Mouse (Mus musculus): ENCODE results near the gene Mllt3. TPM values are rescaled to one million over a fixed set of nuclear protein-coding genes. Genes with fewer than 3 reads are reported as not detected.
"Not testable (repeated sequence)": the region's sequence is repeated elsewhere in the genome, so short reads cannot be mapped to it uniquely, and the experiment has no call there.

The Mllt3 gene
- polyA plus RNA-seq, 1 experiment from 2014 or later, result 34.8 TPM

DNA sequence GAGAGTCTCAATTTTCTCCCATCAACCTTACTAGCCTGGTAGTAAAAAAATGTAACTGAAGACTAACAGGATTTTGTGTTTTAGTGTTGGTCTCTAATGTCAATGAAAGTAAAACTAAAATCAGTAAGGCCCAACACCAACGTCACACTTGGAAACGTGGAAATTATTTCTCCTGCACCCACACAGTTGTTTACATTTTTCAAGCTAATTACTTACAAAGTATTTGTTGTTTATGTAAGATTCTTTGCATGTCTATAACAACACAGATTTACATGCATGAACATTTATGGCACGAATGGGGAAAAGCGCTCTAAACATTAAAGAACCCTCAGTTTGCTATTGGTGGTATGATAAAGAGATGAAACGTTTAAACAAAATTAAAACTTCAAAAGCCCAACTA is 49.1 kb downstream of the Mllt3 start:
- H3K36me3 ChIP-seq (replicated peaks; ENCODE audit: insufficient read depth, low read length), result no peaks in the 10 kb centered on the region
- H3K9ac ChIP-seq (replicated peaks), result no peak overlapping the region
- WGBS (ENCODE audit: insufficient replicate concordance), result 72% methylated on average over 5 of the region's 5 CpGs
- no peaks in the 10 kb centered on the region for H3K4me1 ChIP-seq (ENCODE audit: insufficient read depth)
- H3K27me3 ChIP-seq (ENCODE audit: insufficient read depth, low read length), result no peaks in the 10 kb centered on the region
- H3K4me2 ChIP-seq (ENCODE audit: low read depth, low read length), result no peak overlapping the region
- TF ChIP-seq EP300 (IDR thresholded peaks at IDR 0.05; ENCODE audit: low read depth), result no peak
- no peak for TF ChIP-seq CTCF (IDR thresholded peaks at IDR 0.05; ENCODE audit: low read depth)
- H3K4me3 ChIP-seq (ENCODE audit: low read depth, low read length), result no peak overlapping the region
- DNase-seq (no peak), ATAC-seq (no peak)
- no peaks in the 10 kb centered on the region for H3K9me3 ChIP-seq (ENCODE audit: low read length)
- no peak overlapping the region for H3K27ac ChIP-seq (ENCODE audit: low read depth)

- DNase-seq (no peak), ATAC-seq (no peak)
- H3K4me2 ChIP-seq (ENCODE audit: low read depth, low read length), result no peak overlapping the region
- no peak for TF ChIP-seq EP300 (IDR thresholded peaks at IDR 0.05; ENCODE audit: low read depth)
- TF ChIP-seq CTCF (IDR thresholded peaks at IDR 0.05; ENCODE audit: low read depth), result no peak
- H3K27me3 ChIP-seq (ENCODE audit: insufficient read depth, low read length), result no peaks in the 10 kb centered on the region
- H3K4me1 ChIP-seq (ENCODE audit: insufficient read depth), result no peaks in the 10 kb centered on the region
- no peak overlapping the region for H3K9ac ChIP-seq (replicated peaks)
- H3K27ac ChIP-seq (ENCODE audit: low read depth), result no peak overlapping the region
- no peaks in the 10 kb centered on the region for H3K9me3 ChIP-seq (ENCODE audit: low read length)
- WGBS (ENCODE audit: insufficient replicate concordance), result 70% methylated on average over 5 of the region's 5 CpGs
- H3K36me3 ChIP-seq (replicated peaks; ENCODE audit: insufficient read depth, low read length), result no peaks in the 10 kb centered on the region
- H3K4me3 ChIP-seq (ENCODE audit: low read depth, low read length), result no peak overlapping the region
Observed at GRCm38 (mm10) chr4:87982578-87982977, 50.6 kb downstream of the Mllt3 start.

GRCm38 (mm10) chr4:87977820-87978448 is 55.2 kb downstream of the Mllt3 start:
- Histone ChIP-seq H3K27me3 (ENCODE audit: insufficient read depth, low read length) (no peaks in the 10 kb centered on the region), H3K4me1 (ENCODE audit: insufficient read depth) (no peaks in the 10 kb centered on the region), H3K36me3 (replicated peaks; ENCODE audit: insufficient read depth, low read length) (no peaks in the 10 kb centered on the region), H3K27ac (ENCODE audit: low read depth) (no peak overlapping the region), H3K9me3 (ENCODE audit: low read length) (no peaks in the 10 kb centered on the region), H3K4me2 (ENCODE audit: low read depth, low read length) (no peak overlapping the region), H3K9ac (replicated peaks) (no peak overlapping the region), H3K4me3 (ENCODE audit: low read depth, low read length) (no peak overlapping the region)
- TF ChIP-seq EP300 (IDR thresholded peaks at IDR 0.05; ENCODE audit: low read depth) (no peak), CTCF (IDR thresholded peaks at IDR 0.05; ENCODE audit: low read depth) (no peak)
- 78% methylated on average over 11 of the region's 11 CpGs for WGBS (ENCODE audit: insufficient replicate concordance)
- no peak for ATAC-seq
- no peak for DNase-seq

GRCm38 (mm10) chr4:87965836-87966235 is 67.3 kb downstream of the Mllt3 start:
- no peaks in the 10 kb centered on the region for H3K36me3 ChIP-seq (replicated peaks; ENCODE audit: insufficient read depth, low read length)
- DNase-seq, result no peak
- no peak for ATAC-seq
- 80% methylated on average over 7 of the region's 7 CpGs for WGBS (ENCODE audit: insufficient replicate concordance)
- no peaks in the 10 kb centered on the region for H3K27me3 ChIP-seq (ENCODE audit: insufficient read depth, low read length)
- no peak overlapping the region for H3K9ac ChIP-seq (replicated peaks)
- no peak for TF ChIP-seq CTCF (IDR thresholded peaks at IDR 0.05; ENCODE audit: low read depth)
- TF ChIP-seq EP300 (IDR thresholded peaks at IDR 0.05; ENCODE audit: low read depth), result no peak
- no peaks in the 10 kb centered on the region for H3K4me1 ChIP-seq (ENCODE audit: insufficient read depth)
- no peak overlapping the region for H3K4me3 ChIP-seq (ENCODE audit: low read depth, low read length)
- H3K27ac ChIP-seq (ENCODE audit: low read depth), result no peak overlapping the region
- H3K9me3 ChIP-seq (ENCODE audit: low read length), result no peaks in the 10 kb centered on the region
- H3K4me2 ChIP-seq (ENCODE audit: low read depth, low read length), result no peak overlapping the region

- not testable (repeated sequence) for ATAC-seq; H3K9ac ChIP-seq (replicated peaks); H3K36me3 ChIP-seq (replicated peaks; ENCODE audit: insufficient read depth, low read length); H3K4me2 ChIP-seq (ENCODE audit: low read depth, low read length); H3K9me3 ChIP-seq (ENCODE audit: low read length); H3K27ac ChIP-seq (ENCODE audit: low read depth); H3K4me1 ChIP-seq (ENCODE audit: insufficient read depth); DNase-seq; H3K27me3 ChIP-seq (ENCODE audit: insufficient read depth, low read length); H3K4me3 ChIP-seq (ENCODE audit: low read depth, low read length)
- TF ChIP-seq EP300 (IDR thresholded peaks at IDR 0.05; ENCODE audit: low read depth), result peak; percentile 46; the same call in 1 of the 2 replicates
- 55% methylated on average over 1 of the region's 2 CpGs for WGBS (ENCODE audit: insufficient replicate concordance)
Observed at GRCm38 (mm10) chr4:87964890-87965289, 68.3 kb downstream of the Mllt3 start.

- H3K4me3 ChIP-seq (ENCODE audit: low read depth, low read length), result no peak overlapping the region
- H3K4me1 ChIP-seq (ENCODE audit: insufficient read depth), result no peaks in the 10 kb centered on the region
- WGBS (ENCODE audit: insufficient replicate concordance), result 75% methylated on average over 3 of the region's 3 CpGs
- no peak overlapping the region for H3K27ac ChIP-seq (ENCODE audit: low read depth)
- no peak overlapping the region for H3K9ac ChIP-seq (replicated peaks)
- TF ChIP-seq CTCF (IDR thresholded peaks at IDR 0.05; ENCODE audit: low read depth) (no peak), EP300 (IDR thresholded peaks at IDR 0.05; ENCODE audit: low read depth) (no peak)
- ATAC-seq, result no peak
- no peaks in the 10 kb centered on the region for H3K27me3 ChIP-seq (ENCODE audit: insufficient read depth, low read length)
- no peaks in the 10 kb centered on the region for H3K9me3 ChIP-seq (ENCODE audit: low read length)
- no peak overlapping the region for H3K4me2 ChIP-seq (ENCODE audit: low read depth, low read length)
- H3K36me3 ChIP-seq (replicated peaks; ENCODE audit: insufficient read depth, low read length), result no peaks in the 10 kb centered on the region
- DNase-seq, result no peak
Observed at GRCm38 (mm10) chr4:87963773-87964076, 69.4 kb downstream of the Mllt3 start.
